Mouse (Mus musculus) E14TG2a.4 (cell line): ENCODE data around the gene Itpk1.

Experiments used
- H3K27me3 ChIP-seq: 2 replicates; pipeline ENCODE4 v1.6.1; 2014; ENCODE audit warnings: low read length, control low read depth; ENCODE audit not compliant: insufficient read depth
- H3K36me3 ChIP-seq: 2 replicates; pipeline ENCODE4 v1.6.1; 2014; ENCODE audit warnings: low read length, control low read depth; ENCODE audit not compliant: insufficient read depth
- H3K4me1 ChIP-seq: replicated peaks from 2 replicates; pipeline ENCODE4 v1.6.1; 2014; ENCODE audit warnings: low read depth, low read length, control low read depth
- H3K4me3 ChIP-seq: replicated peaks from 2 replicates; pipeline ENCODE4 v1.5.1; 2014; ENCODE audit warnings: mild to moderate bottlenecking, low read length
- H3K9me3 ChIP-seq: 2 replicates; pipeline ENCODE4 v1.6.1; 2014; ENCODE audit warnings: low read length, control low read depth
- CTCF ChIP-seq: conservative IDR thresholded peaks from 2 replicates; pipeline ENCODE4 v1.5.1; 2014; ENCODE audit warnings: low read length
- NANOG ChIP-seq: IDR thresholded peaks from 2 replicates; pipeline ENCODE4 v1.6.1; 2014; ENCODE audit warnings: borderline replicate concordance, low read length, mixed read lengths
- POU5F1 ChIP-seq: IDR thresholded peaks from 2 replicates; pipeline ENCODE4 v1.6.1; 2014; ENCODE audit warnings: low read length, borderline replicate concordance

Itpk1 gene

GRCm38 (mm10) chr12:102553705-102554275 lies 150.9 kb downstream of the Itpk1 start:
- H3K27me3 ChIP-seq = peaks cover 50% of the 10 kb centered on the region
- H3K36me3 ChIP-seq = peaks cover 3% of the 10 kb centered on the region; the same call in 1 of the 2 replicates
- H3K4me3 ChIP-seq = peak overlapping the region; percentile 90
- H3K4me1 ChIP-seq = peaks cover 36% of the 10 kb centered on the region
- TF ChIP-seq CTCF = no peak
- TF ChIP-seq NANOG = no peak
- TF ChIP-seq POU5F1 = no peak
- no peaks in the 10 kb centered on the region for H3K9me3 ChIP-seq

GRCm38 (mm10) chr12:102552001-102552400 lies 152.7 kb downstream of the Itpk1 start:
- H3K36me3 ChIP-seq = no peaks in the 10 kb centered on the region
- H3K27me3 ChIP-seq = peaks cover 44% of the 10 kb centered on the region
- no peak overlapping the region for H3K4me3 ChIP-seq
- H3K4me1 ChIP-seq = peaks cover 35% of the 10 kb centered on the region
- TF ChIP-seq POU5F1 (no peak), CTCF (no peak), NANOG (peak; percentile 54; the same call in 1 of the 2 replicates)
- H3K9me3 ChIP-seq = no peaks in the 10 kb centered on the region

GRCm38 (mm10) chr12:102551186-102551585 lies 153.5 kb downstream of the Itpk1 start:
- Histone ChIP-seq H3K4me1 (peaks cover 43% of the 10 kb centered on the region), H3K27me3 (peaks cover 44% of the 10 kb centered on the region), H3K4me3 (no peak overlapping the region), H3K9me3 (no peaks in the 10 kb centered on the region), H3K36me3 (no peaks in the 10 kb centered on the region)
- TF ChIP-seq NANOG (no peak), POU5F1 (no peak), CTCF (no peak)

DNA sequence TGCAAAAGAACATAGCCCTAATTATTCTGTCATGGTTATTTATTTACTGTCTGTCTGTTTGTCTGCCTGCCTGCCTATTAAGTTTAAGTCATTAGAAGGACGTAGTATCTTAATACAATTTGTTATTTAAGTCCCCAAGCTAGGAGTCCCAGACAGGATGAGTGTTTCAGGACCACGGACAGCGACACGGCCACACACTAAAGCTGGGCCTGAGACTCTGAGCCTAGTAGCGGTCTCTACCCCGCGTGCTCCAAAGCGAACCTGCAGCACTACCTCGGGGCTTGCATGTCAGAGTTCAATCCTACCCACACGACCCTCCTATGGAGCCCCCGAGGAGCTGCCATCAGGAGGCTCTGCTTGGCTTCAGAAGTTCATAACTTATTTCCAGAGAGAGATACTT lies 154.2 kb downstream of the Itpk1 start:
- peaks cover 37% of the 10 kb centered on the region for H3K27me3 ChIP-seq

DNA sequence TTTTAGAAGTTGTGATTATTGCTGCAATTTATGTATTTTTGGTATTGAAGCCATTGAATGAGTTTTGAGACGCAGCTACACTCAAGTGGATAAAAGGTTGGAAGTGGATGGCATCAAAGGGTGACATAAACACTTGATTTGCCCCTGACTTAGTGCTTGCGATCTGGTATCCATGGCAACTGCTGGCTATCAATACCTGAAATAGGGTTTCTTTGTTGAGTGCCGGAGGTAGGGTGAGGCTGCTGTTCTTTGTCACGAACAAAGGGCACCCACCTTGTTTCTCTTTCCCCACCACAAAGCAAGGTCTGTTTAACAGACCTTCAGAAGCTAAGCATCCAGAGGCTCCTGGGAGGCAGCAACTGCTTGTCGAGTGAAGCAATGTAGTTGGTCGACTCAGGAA lies 159.6 kb downstream of the Itpk1 start:
- Histone ChIP-seq H3K4me3 (no peak overlapping the region), H3K27me3 (peaks cover 13% of the 10 kb centered on the region), H3K4me1 (peaks cover 37% of the 10 kb centered on the region), H3K36me3 (no peaks in the 10 kb centered on the region), H3K9me3 (no peaks in the 10 kb centered on the region)
- peak; percentile 47; the same call in 1 of the 2 replicates for TF ChIP-seq NANOG
- TF ChIP-seq POU5F1 = no peak

More for the DNA sequence above, 154.2 kb downstream of the Itpk1 start:
- TF ChIP-seq NANOG = no peak
- TF ChIP-seq POU5F1 = no peak
- no peak for TF ChIP-seq CTCF
- no peaks in the 10 kb centered on the region for H3K9me3 ChIP-seq
- H3K36me3 ChIP-seq = no peaks in the 10 kb centered on the region
- H3K4me3 ChIP-seq = no peak overlapping the region
- peaks cover 45% of the 10 kb centered on the region for H3K4me1 ChIP-seq

- H3K9me3 ChIP-seq = peaks cover 7% of the 10 kb centered on the region
- no peak for TF ChIP-seq CTCF
- TF ChIP-seq POU5F1 = no peak
- TF ChIP-seq NANOG = no peak
- H3K27me3 ChIP-seq = peaks cover 13% of the 10 kb centered on the region; the same call in 1 of the 2 replicates
- H3K36me3 ChIP-seq = no peaks in the 10 kb centered on the region
- H3K4me3 ChIP-seq = no peak overlapping the region
- H3K4me1 ChIP-seq = peaks cover 42% of the 10 kb centered on the region
These were observed 163.6 kb downstream of the Itpk1 start for GRCm38 (mm10) chr12:102541168-102541567.

GRCm38 (mm10) chr12:102540278-102540677 lies 164.5 kb downstream of the Itpk1 start:
- Histone ChIP-seq H3K4me1 (peaks cover 33% of the 10 kb centered on the region), H3K9me3 (peaks cover 7% of the 10 kb centered on the region), H3K36me3 (no peaks in the 10 kb centered on the region), H3K27me3 (peaks cover 13% of the 10 kb centered on the region; the same call in 1 of the 2 replicates), H3K4me3 (no peak overlapping the region)
- TF ChIP-seq POU5F1 (no peak), NANOG (no peak), CTCF (no peak)

- peaks cover 7% of the 10 kb centered on the region for H3K9me3 ChIP-seq
- TF ChIP-seq NANOG = no peak
- no peak for TF ChIP-seq CTCF
- no peak for TF ChIP-seq POU5F1
- H3K36me3 ChIP-seq = no peaks in the 10 kb centered on the region
- no peak overlapping the region for H3K4me3 ChIP-seq
- H3K4me1 ChIP-seq = peaks cover 35% of the 10 kb centered on the region
- H3K27me3 ChIP-seq = peaks cover 8% of the 10 kb centered on the region; the same call in 1 of the 2 replicates
These were observed 168.9 kb downstream of the Itpk1 start for GRCm38 (mm10) chr12:102535796-102536195.

DNA sequence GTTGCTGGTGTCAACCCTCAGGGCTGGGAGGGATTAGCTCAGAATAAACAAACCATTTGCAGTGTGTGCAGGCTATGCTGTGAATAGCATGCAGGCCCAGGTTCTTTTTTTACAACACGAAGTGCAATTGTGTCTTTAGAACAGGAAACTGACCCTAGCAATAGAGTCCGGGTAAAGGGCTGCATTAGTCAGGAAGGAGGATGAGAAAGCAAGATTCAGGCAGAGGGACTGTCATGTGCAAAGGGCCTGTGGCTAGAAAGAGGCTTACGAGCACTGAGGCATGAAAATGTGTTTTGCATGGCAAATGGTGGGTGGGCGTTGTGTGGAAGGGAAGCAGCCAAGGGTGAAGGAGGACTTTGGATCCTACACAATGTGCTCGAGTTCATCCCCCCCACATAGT lies 176.7 kb downstream of the Itpk1 start:
- peaks cover 19% of the 10 kb centered on the region for H3K4me1 ChIP-seq
- TF ChIP-seq POU5F1 (no peak), NANOG (no peak), CTCF (no peak)
- no peak overlapping the region for H3K4me3 ChIP-seq
- H3K27me3 ChIP-seq = no peaks in the 10 kb centered on the region; the same call in 1 of the 2 replicates
- no peaks in the 10 kb centered on the region for H3K36me3 ChIP-seq
- H3K9me3 ChIP-seq = no peaks in the 10 kb centered on the region
